Mouse (Mus musculus) kidney, postnatal 0 days (tissue): ENCODE measurements at regions not wholly inside any gene's neighbourhood (a gene's known extent, or its start where the extent isn't known, plus 50 kb on each side); places are given as distances from the start of the nearest gene placed in this dataset.

ENCODE experiments used
- ATAC-seq: fragments of 200-750 bp; cut with Nextera tagmentation; replicated peaks from 2 replicates; pipeline ENCODE4 v1.8.0; 2017; ENCODE audit warnings: low read depth, moderate number of reproducible peaks, moderate TSS enrichment, moderate library complexity; ENCODE audit not compliant: low FRiP score
- DNase-seq: peaks from one replicate; pipeline ENCODE4 v3.0.0-alpha.2; 2016; ENCODE audit warnings: low spot score
- H3K27ac ChIP-seq: fragments of 300-500 bp; sonication (generic); 2 replicates; pipeline ENCODE4 v1.5.1; 2014; ENCODE audit warnings: mild to moderate bottlenecking
- H3K27me3 ChIP-seq: fragments of 300-500 bp; sonication (generic); 2 replicates; pipeline ENCODE4 v1.6.1; 2014; ENCODE audit warnings: low read length, mixed read lengths; ENCODE audit not compliant: insufficient read depth
- H3K36me3 ChIP-seq: fragments of 300-500 bp; sonication (generic); 2 replicates; pipeline ENCODE4 v1.6.1; 2014; ENCODE audit warnings: low read length, mixed read lengths; ENCODE audit not compliant: insufficient read depth
- H3K4me1 ChIP-seq: fragments of 300-500 bp; sonication (generic); replicated peaks from 2 replicates; pipeline ENCODE4 v1.6.1; 2014; ENCODE audit warnings: antibody characterized with exemption, low read length, mixed read lengths; ENCODE audit not compliant: insufficient read depth
- H3K4me2 ChIP-seq: fragments of 300-500 bp; sonication (generic); 2 replicates; pipeline ENCODE4 v1.6.1; 2014; ENCODE audit warnings: mild to moderate bottlenecking, low read length, moderate library complexity, mixed read lengths
- H3K4me3 ChIP-seq: fragments of 300-500 bp; sonication (generic); replicated peaks from 2 replicates; pipeline ENCODE4 v1.5.1; 2014; ENCODE audit warnings: low read depth, low read length
- H3K9ac ChIP-seq: fragments of 300-500 bp; sonication (generic); 2 replicates; pipeline ENCODE4 v1.6.1; 2014; ENCODE audit warnings: low read depth, low read length
- H3K9me3 ChIP-seq: fragments of 300-500 bp; sonication (generic); replicated peaks from 2 replicates; pipeline ENCODE4 v1.6.1; 2016; ENCODE audit warnings: low read length, inconsistent platforms, mixed read lengths
- CTCF ChIP-seq: IDR thresholded peaks from 2 replicates; pipeline ENCODE4 v1.5.1; 2016; ENCODE audit warnings: antibody characterized with exemption, low read depth, mild to moderate bottlenecking, moderate library complexity
- WGBS: fragments of 180-500 bp; shearing (Covaris S2); extraction: QIAGEN DNeasy Blood & Tissue Kit; methylation state at CpG from one replicate; pipeline ENCODE4 v1.1.7; 2014; 5-methylcytosine and 5-hydroxymethylcytosine counted together

DNA sequence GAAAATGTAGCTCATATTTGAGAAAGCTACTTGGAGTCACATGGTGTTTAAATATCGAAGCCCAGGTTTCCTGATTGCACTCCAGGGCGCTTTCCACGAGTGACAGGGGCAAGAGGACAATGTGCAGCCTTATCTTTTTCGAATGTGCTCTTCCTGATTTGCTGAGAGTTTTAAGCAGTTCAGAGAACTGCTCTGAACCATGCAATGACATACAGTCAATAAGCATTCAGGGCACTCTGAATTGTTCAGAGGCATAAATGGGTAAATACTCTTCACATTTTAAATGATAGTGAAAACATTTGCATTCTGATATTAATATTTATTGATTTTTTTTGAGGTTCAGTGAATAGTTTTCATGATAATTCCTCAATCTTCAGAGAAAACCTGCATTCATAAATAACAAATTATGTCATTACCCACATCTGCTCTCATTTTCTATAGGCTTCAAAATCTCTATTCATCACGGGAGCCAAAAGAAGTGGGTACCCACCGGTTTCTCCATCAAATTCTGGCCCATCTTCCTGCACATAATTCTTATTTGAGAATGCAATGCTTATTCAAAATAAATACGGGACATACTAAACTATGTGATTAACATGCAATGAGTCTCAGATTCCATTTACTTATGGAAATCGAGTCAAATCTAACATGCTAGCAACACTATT, 171.7 kb downstream of the Btg1 start:
- no peak for TF ChIP-seq CTCF
- 88% methylated on average over 8 of the region's 8 CpGs for WGBS
- Histone ChIP-seq H3K9me3 (no peaks in the 10 kb centered on the region), H3K4me2 (no peak overlapping the region), H3K9ac (no peak overlapping the region), H3K27me3 (no peaks in the 10 kb centered on the region), H3K27ac (no peak overlapping the region), H3K36me3 (no peaks in the 10 kb centered on the region), H3K4me3 (no peak overlapping the region), H3K4me1 (no peaks in the 10 kb centered on the region)
- no peak for ATAC-seq
- no peak for DNase-seq

DNA sequence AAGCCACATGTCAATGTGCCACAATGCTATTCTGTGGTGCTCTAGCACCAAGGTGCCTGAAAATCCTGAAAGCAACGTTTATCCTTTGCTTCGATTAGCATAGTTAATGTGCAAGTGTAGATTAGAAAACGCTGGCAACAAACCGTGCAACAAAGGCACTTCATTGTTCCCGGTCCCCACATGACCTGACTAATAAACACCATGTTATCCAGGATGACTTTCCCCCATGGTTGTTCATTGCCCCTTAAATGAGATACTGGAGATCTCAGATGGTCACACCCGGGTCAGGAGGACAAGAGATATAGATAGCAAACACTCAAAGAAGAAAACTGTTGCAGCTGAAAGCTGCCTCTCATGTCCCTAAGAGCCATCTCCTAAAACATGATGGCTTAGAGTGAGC, 180.3 kb downstream of the Btg1 start:
- Histone ChIP-seq H3K4me3 (no peak overlapping the region), H3K27ac (no peak overlapping the region), H3K9ac (no peak overlapping the region), H3K36me3 (no peaks in the 10 kb centered on the region), H3K4me1 (no peaks in the 10 kb centered on the region), H3K4me2 (no peak overlapping the region), H3K9me3 (no peaks in the 10 kb centered on the region), H3K27me3 (no peaks in the 10 kb centered on the region)
- DNase-seq (no peak), ATAC-seq (no peak)
- no peak for TF ChIP-seq CTCF
- WGBS, result 75% methylated on average over 6 of the region's 6 CpGs

DNA sequence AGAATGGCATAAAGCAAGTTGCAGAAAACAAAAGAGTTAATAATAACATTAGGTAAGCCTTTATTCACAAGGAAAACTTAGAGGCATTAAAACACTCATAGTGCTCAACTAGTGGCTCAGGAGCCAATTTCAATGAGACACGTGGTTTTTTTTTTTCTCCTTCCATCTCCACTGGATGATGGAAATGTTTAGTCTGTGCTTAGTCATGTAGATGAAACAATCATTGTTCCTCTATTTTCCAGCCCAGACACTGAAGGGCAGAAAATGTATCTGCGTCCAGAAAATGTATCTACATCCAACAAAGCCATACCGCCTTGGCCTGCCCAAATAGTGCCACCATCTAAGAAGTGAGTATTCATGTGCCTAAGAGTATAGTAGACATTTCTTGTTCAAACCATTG, 184.0 kb downstream of the Btg1 start:
- no peak overlapping the region for H3K9ac ChIP-seq
- no peaks in the 10 kb centered on the region for H3K4me1 ChIP-seq
- WGBS, result 96% methylated on average over 3 of the region's 3 CpGs
- H3K4me2 ChIP-seq, result no peak overlapping the region
- H3K27me3 ChIP-seq, result no peaks in the 10 kb centered on the region
- no peak for TF ChIP-seq CTCF
- ATAC-seq, result no peak
- no peak for DNase-seq
- H3K36me3 ChIP-seq, result no peaks in the 10 kb centered on the region
- H3K27ac ChIP-seq, result no peak overlapping the region
- H3K9me3 ChIP-seq, result no peaks in the 10 kb centered on the region
- no peak overlapping the region for H3K4me3 ChIP-seq

DNA sequence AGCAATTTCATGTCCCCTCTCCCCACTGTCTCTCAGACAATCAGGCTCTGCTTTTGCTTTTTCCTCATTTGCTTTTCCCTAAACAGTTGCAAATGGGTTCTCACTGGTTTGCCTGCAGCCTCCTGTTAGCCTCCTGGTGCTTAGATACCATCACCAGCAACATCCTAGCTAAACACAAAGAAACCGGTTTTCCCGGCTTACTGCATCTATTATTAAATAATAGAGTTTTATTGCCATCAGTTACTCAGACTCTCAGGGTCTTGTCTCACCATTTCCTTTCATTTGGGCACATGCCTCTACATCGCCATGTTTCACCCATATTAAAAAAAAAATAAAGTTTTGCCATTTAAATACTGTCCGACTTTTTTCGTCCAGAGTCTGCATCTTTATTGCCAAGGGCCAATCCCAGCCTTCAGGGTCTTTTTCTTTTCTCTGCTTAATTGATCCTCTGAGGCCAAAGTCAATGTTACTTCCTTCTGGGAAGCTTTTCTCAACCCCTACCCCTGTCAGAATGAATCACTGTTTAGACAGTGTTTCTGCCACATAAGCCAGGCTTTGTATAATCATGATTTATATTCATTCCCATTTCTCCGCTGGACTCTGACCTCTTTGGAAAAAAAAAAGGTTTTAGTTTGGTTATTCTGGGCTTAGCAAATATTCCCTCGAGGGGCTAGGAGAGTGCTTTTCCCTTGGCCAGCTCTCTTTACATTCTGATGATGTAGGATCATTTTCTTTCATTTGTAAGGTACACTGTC, 187.4 kb downstream of the Btg1 start:
- peak; percentile 50 for DNase-seq
- H3K4me1 ChIP-seq, result no peaks in the 10 kb centered on the region
- no peaks in the 10 kb centered on the region for H3K9me3 ChIP-seq
- ATAC-seq, result no peak
- H3K27ac ChIP-seq, result no peak overlapping the region; the same call in 1 of the 2 replicates
- no peaks in the 10 kb centered on the region for H3K27me3 ChIP-seq
- no peaks in the 10 kb centered on the region for H3K36me3 ChIP-seq
- 20% methylated on average over 7 of the region's 7 CpGs for WGBS
- no peak overlapping the region for H3K9ac ChIP-seq
- H3K4me3 ChIP-seq, result no peak overlapping the region
- no peak overlapping the region for H3K4me2 ChIP-seq
- TF ChIP-seq CTCF, result no peak

DNA sequence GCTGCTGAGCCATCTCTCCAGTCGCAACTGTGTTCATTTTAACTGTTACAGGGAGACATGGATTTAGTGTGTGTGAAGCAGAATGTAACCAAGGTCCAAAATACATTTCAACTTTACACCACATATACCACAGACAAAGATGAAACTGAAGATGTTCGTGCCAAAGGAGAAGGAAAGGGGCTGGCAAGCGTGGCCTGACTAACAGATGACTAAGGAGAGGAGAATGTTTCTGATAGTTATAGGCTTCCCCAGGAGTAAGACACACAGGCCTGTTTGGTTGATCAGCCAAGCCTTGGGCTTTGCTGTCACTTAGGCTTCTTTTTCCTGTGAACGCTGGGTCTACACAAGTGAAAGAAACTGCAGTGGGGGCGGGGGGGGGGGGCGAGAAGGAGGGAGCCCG, 189.8 kb downstream of the Btg1 start:
- no peak for TF ChIP-seq CTCF
- H3K36me3 ChIP-seq, result no peaks in the 10 kb centered on the region
- DNase-seq (no peak), ATAC-seq (no peak)
- H3K27ac ChIP-seq, result no peak overlapping the region
- no peak overlapping the region for H3K9ac ChIP-seq
- H3K4me2 ChIP-seq, result no peak overlapping the region
- H3K27me3 ChIP-seq, result no peaks in the 10 kb centered on the region
- no peak overlapping the region for H3K4me3 ChIP-seq
- WGBS, result 67% methylated on average over 6 of the region's 7 CpGs
- H3K4me1 ChIP-seq, result no peaks in the 10 kb centered on the region
- H3K9me3 ChIP-seq, result no peaks in the 10 kb centered on the region

DNA sequence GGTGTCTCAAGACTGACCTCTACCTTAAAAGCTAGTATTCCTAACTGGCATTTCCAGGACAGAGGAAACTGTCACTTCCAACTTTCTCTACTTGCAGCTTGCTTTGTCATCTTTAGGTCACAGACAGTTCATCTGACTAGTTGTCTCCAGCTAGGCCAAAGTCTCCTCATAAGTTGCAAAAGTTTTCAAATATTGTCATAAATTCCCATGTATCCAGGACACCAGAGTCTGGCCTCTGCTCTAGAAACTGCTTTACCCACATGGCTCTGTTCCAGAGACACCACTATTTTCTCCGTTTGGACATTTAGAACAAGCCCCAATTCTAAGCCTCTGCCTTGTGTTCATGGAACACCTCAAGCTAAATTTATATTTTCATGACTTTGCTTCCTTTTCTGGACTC, 205.0 kb downstream of the Btg1 start:
- DNase-seq (no peak), ATAC-seq (no peak)
- Histone ChIP-seq H3K36me3 (no peaks in the 10 kb centered on the region), H3K4me2 (no peak overlapping the region), H3K4me1 (no peaks in the 10 kb centered on the region), H3K27me3 (no peaks in the 10 kb centered on the region), H3K27ac (no peak overlapping the region), H3K4me3 (no peak overlapping the region), H3K9ac (no peak overlapping the region), H3K9me3 (no peaks in the 10 kb centered on the region)
- TF ChIP-seq CTCF, result no peak
- WGBS, result 51% methylated on average over 1 of the region's 1 CpGs
